Mouse (Mus musculus) midbrain, embryonic 10.5 days (tissue): ENCODE measurements around the gene Rcbtb2. TPM values are rescaled to one million over a fixed set of nuclear protein-coding genes. Genes with fewer than 3 reads are reported as not detected.
A peak's percentile ranks its signal among the peaks of the same experiment; 100 is the strongest.
"Not testable (repeated sequence)": the region's sequence is repeated elsewhere in the genome, so short reads cannot be mapped to it uniquely, and the experiment has no call there.

Source experiments
- DNase-seq: peaks from one replicate; pipeline ENCODE4 v3.0.0-alpha.2; 2017; ENCODE audit warnings: low spot score
- H3K27ac ChIP-seq: fragments of 300-500 bp; sonication (generic); replicated peaks from 2 replicates; pipeline ENCODE4 v1.5.1; 2016; ENCODE audit warnings: mild to moderate bottlenecking
- H3K27me3 ChIP-seq: fragments of 300-500 bp; sonication (generic); 2 replicates; pipeline ENCODE4 v1.6.1; 2016; ENCODE audit warnings: low read depth, mild to moderate bottlenecking; ENCODE audit not compliant: poor library complexity, severe bottlenecking
- H3K36me3 ChIP-seq: fragments of 300-500 bp; sonication (generic); 2 replicates; pipeline ENCODE4 v1.6.1; 2016; ENCODE audit warnings: mild to moderate bottlenecking, moderate library complexity
- H3K4me1 ChIP-seq: fragments of 300-500 bp; sonication (generic); 2 replicates; pipeline ENCODE4 v1.6.1; 2016
- H3K4me3 ChIP-seq: fragments of 300-500 bp; sonication (generic); 2 replicates; pipeline ENCODE4 v1.5.1; 2016; ENCODE audit warnings: mild to moderate bottlenecking, moderate library complexity
- H3K9me3 ChIP-seq: fragments of 300-500 bp; sonication (generic); replicated peaks from 2 replicates; pipeline ENCODE4 v1.6.1; 2016; ENCODE audit warnings: mild to moderate bottlenecking
- WGBS: fragments of 180-500 bp; shearing (Covaris S2); methylation state at CpG from one replicate; pipeline ENCODE4 v1.1.7; 2016; 5-methylcytosine and 5-hydroxymethylcytosine counted together
- polyA plus RNA-seq: library from polyadenylated mRNA; unstranded; fragments of >200 nt; fragmentation: Nextera tagmentation; extraction: Ambion mirVana; gene quantifications from 2 replicates; pipeline ENCODE4 v1.2.1, GENCODE M21; 2016

Rcbtb2 gene
- polyA plus RNA-seq = 163 and 168 TPM in 2 replicates

DNA sequence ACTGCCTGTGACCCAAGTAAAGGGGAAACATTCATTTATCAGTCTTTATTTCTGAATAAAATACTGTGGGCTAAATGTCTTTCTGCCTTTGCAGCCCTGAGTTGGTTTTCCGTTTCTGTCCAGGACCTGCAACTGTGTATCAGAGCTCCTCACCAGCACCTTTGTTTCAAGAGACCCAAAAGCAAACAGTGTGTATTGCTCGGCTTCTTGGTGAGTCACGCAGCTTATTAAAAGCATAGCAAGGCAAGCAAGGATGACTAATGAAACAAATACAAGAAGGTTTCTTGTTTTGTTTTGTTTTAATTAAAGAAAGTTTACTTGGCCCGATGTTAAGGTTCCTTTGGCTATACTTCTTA is at the start of gene Rcbtb2:
TSS of gene Rcbtb2 (plus strand) at position 115 of the 356 bp plus-strand sequence.
- no peak within 1 kb of the TSS for H3K4me3 ChIP-seq
- no peaks in the 10 kb centered on the region for H3K36me3 ChIP-seq
- WGBS = 72% methylated on average over 4 of the region's 4 CpGs
- no peaks in the 10 kb centered on the region for H3K9me3 ChIP-seq
- peaks cover 14% of the 10 kb centered on the region for H3K4me1 ChIP-seq
- no peak within 1 kb of the TSS for H3K27ac ChIP-seq
- DNase-seq = no peak
- no peaks in the 10 kb centered on the region for H3K27me3 ChIP-seq

DNA sequence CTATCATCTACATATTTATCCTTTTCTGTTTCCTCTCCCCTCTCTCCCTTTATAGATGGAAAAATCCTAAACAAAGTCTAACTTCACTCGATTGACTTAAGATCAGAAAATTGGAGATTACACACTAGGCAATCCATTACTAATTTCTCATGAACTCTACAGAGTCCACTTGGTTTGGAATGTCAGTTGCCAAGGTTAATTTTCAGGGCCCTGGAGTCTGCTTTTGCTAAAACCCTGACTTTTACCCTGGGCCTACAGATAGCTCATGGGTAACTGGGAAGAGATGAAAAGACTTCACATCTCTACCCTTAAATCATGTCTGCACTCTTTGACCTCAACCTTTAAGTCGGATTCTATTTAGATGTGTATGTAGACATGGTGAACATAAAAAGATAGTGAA is 39.3 kb upstream of the Rcbtb2 start:
- DNase-seq = no peak

GRCm38 (mm10) chr14:73086425-73086824 is 36.4 kb upstream of the Rcbtb2 start:
- WGBS = 60% methylated on average over 3 of the region's 3 CpGs
- Histone ChIP-seq H3K4me1 (no peaks in the 10 kb centered on the region), H3K27me3 (no peaks in the 10 kb centered on the region), H3K27ac (no peak overlapping the region), H3K9me3 (no peaks in the 10 kb centered on the region), H3K36me3 (no peaks in the 10 kb centered on the region), H3K4me3 (no peak overlapping the region)
- DNase-seq = no peak

More for the DNA sequence above, 39.3 kb upstream of the Rcbtb2 start:
- no peaks in the 10 kb centered on the region for H3K36me3 ChIP-seq
- H3K4me3 ChIP-seq = no peak overlapping the region
- H3K4me1 ChIP-seq = no peaks in the 10 kb centered on the region
- no peaks in the 10 kb centered on the region for H3K9me3 ChIP-seq
- no peaks in the 10 kb centered on the region for H3K27me3 ChIP-seq
- WGBS = 85% methylated on average over 2 of the region's 2 CpGs
- H3K27ac ChIP-seq = no peak overlapping the region

GRCm38 (mm10) chr14:73087247-73087646 is 35.6 kb upstream of the Rcbtb2 start:
- Histone ChIP-seq H3K9me3 (no peaks in the 10 kb centered on the region), H3K27me3 (no peaks in the 10 kb centered on the region), H3K36me3 (no peaks in the 10 kb centered on the region), H3K27ac (no peak overlapping the region), H3K4me3 (no peak overlapping the region), H3K4me1 (no peaks in the 10 kb centered on the region)
- WGBS = 88% methylated on average over 5 of the region's 5 CpGs
- no peak for DNase-seq

DNA sequence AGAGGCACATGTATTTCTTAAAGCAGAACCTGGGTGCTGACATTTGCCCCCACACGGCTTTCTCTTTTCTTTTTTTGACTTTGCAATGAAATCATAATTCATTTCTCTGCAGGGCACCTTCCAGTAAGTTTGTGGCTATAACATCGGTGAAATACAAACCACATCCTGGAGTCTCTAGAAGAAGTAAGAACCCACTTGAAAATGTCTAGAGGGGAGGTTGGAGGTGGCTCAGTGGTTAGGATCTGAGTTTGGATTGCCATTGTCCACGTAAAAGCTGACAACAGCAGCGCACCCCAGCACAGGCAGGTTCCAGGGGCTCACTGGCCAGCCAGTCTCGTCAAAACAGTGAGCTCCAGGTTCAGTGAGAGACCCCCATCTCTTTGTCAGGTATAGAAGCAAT is 35.1 kb upstream of the Rcbtb2 start:
- Histone ChIP-seq H3K9me3 (no peaks in the 10 kb centered on the region), H3K27me3 (no peaks in the 10 kb centered on the region), H3K4me1 (no peaks in the 10 kb centered on the region), H3K36me3 (no peaks in the 10 kb centered on the region), H3K4me3 (no peak overlapping the region), H3K27ac (no peak overlapping the region)
- WGBS = 86% methylated on average over 5 of the region's 5 CpGs
- DNase-seq = no peak

- no peak overlapping the region for H3K4me3 ChIP-seq
- DNase-seq = no peak
- WGBS = 91% methylated on average over 1 of the region's 1 CpGs
- H3K27ac ChIP-seq = no peak overlapping the region
- H3K27me3 ChIP-seq = no peaks in the 10 kb centered on the region
- H3K9me3 ChIP-seq = no peaks in the 10 kb centered on the region
- H3K36me3 ChIP-seq = no peaks in the 10 kb centered on the region
- H3K4me1 ChIP-seq = no peaks in the 10 kb centered on the region
Observed at GRCm38 (mm10) chr14:73088224-73088623, 34.6 kb upstream of the Rcbtb2 start.

GRCm38 (mm10) chr14:73092871-73093270 is 30.0 kb upstream of the Rcbtb2 start:
- no peak for DNase-seq
- H3K4me3 ChIP-seq = no peak overlapping the region
- H3K27me3 ChIP-seq = no peaks in the 10 kb centered on the region
- H3K36me3 ChIP-seq = no peaks in the 10 kb centered on the region
- WGBS = 92% methylated on average over 3 of the region's 3 CpGs
- H3K9me3 ChIP-seq = no peaks in the 10 kb centered on the region
- no peak overlapping the region for H3K27ac ChIP-seq
- H3K4me1 ChIP-seq = no peaks in the 10 kb centered on the region

GRCm38 (mm10) chr14:73094802-73095550 is 27.9 kb upstream of the Rcbtb2 start:
- no peak for DNase-seq
- no peak overlapping the region for H3K4me3 ChIP-seq
- WGBS = 86% methylated on average over 13 of the region's 13 CpGs

GRCm38 (mm10) chr14:73098677-73099387 is 24.0 kb upstream of the Rcbtb2 start:
- DNase-seq = peak; percentile 51
- H3K27me3 ChIP-seq = peaks cover 4% of the 10 kb centered on the region; the same call in 1 of the 2 replicates
- no peak overlapping the region for H3K27ac ChIP-seq
- peaks cover 7% of the 10 kb centered on the region for H3K4me1 ChIP-seq
- H3K9me3 ChIP-seq = no peaks in the 10 kb centered on the region
- no peak overlapping the region for H3K4me3 ChIP-seq
- H3K36me3 ChIP-seq = no peaks in the 10 kb centered on the region
- WGBS = 50% methylated on average over 10 of the region's 10 CpGs

More at GRCm38 (mm10) chr14:73094802-73095550, 27.9 kb upstream of the Rcbtb2 start:
- Histone ChIP-seq H3K27ac (no peak overlapping the region), H3K4me1 (no peaks in the 10 kb centered on the region), H3K9me3 (no peaks in the 10 kb centered on the region), H3K36me3 (no peaks in the 10 kb centered on the region), H3K27me3 (peaks cover 4% of the 10 kb centered on the region; the same call in 1 of the 2 replicates)

GRCm38 (mm10) chr14:73102270-73102865 is 20.5 kb upstream of the Rcbtb2 start:
- Histone ChIP-seq H3K4me3 (no peak overlapping the region), H3K27ac (no peak overlapping the region), H3K9me3 (no peaks in the 10 kb centered on the region), H3K27me3 (peaks cover 4% of the 10 kb centered on the region; the same call in 1 of the 2 replicates), H3K4me1 (peaks cover 13% of the 10 kb centered on the region), H3K36me3 (no peaks in the 10 kb centered on the region)
- no peak for DNase-seq
- 60% methylated on average over 12 of the region's 12 CpGs for WGBS

DNA sequence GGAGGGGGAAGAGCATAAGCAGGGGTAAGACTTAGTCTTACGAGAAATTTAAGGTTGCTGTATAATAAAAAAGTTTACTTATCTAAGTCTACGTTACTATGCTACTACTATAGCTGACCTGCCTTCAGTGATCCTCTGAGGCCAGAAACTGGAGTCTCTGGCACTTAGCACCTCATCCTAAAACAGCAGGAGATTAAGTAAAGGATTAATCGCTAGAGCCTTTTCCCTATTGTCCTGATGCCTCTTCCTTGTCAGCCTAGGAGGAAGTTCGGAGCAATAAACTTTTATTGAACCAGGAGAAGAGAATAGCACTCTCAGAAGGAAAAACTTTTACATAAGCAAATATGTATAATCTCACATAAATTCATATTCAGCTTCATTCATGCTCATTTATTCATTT is 19.9 kb upstream of the Rcbtb2 start:
- H3K27ac ChIP-seq, H3K36me3 ChIP-seq, H3K27me3 ChIP-seq, H3K4me3 ChIP-seq, DNase-seq, H3K9me3 ChIP-seq: not testable (repeated sequence)
- H3K4me1 ChIP-seq = peaks cover 13% of the 10 kb centered on the region
- 22% methylated on average over 4 of the region's 4 CpGs for WGBS

DNA sequence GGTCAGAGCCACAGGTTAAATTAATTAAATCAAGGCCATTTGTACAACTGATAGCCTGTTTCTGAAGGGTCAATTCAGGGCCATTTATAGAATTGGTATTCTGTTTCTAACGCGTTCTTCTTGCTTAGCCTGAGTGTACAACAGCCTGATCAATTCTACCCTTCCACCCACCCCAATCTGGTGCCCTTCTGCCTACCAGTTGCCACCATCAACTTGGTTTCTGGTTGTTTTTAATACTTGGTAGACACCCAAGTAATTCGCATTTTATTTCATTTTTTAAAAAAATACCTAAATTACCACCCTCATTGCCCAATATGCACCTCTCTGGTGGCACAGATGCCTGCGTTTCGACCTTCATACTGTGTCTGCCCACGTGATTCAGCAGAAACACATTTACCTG is 17.9 kb upstream of the Rcbtb2 start:
- peaks cover under 1% of the 10 kb centered on the region; the same call in 1 of the 2 replicates for H3K27me3 ChIP-seq
- 85% methylated on average over 6 of the region's 6 CpGs for WGBS

More for the DNA sequence above, 17.9 kb upstream of the Rcbtb2 start:
- no peak overlapping the region for H3K27ac ChIP-seq
- no peaks in the 10 kb centered on the region for H3K9me3 ChIP-seq
- no peaks in the 10 kb centered on the region for H3K36me3 ChIP-seq
- H3K4me1 ChIP-seq = peaks cover 13% of the 10 kb centered on the region
- DNase-seq = no peak
- no peak overlapping the region for H3K4me3 ChIP-seq
